Mouse (Mus musculus) neural tube, embryonic 11.5 days (tissue): ENCODE measurements around the gene 1700013F07Rik. TPM values are rescaled to one million over a fixed set of nuclear protein-coding genes. Genes with fewer than 3 reads are reported as not detected.

ENCODE experiments used
- ATAC-seq: fragments of 200-750 bp; cut with Nextera tagmentation; 2 replicates; pipeline ENCODE4 v1.8.0; 2017; ENCODE audit warnings: moderate number of reproducible peaks, mild to moderate bottlenecking, moderate TSS enrichment, moderate library complexity; ENCODE audit not compliant: insufficient read depth, low FRiP score, low TSS enrichment
- DNase-seq: peaks from one replicate; pipeline ENCODE4 v3.0.0-alpha.2; 2015; ENCODE audit warnings: low spot score
- H3K27ac ChIP-seq: fragments of 300-500 bp; sonication (generic); 2 replicates; pipeline ENCODE4 v1.5.1; 2014; ENCODE audit warnings: low read depth, mild to moderate bottlenecking, low read length
- H3K27me3 ChIP-seq: fragments of 300-500 bp; sonication (generic); 2 replicates; pipeline ENCODE4 v1.6.1; 2014; ENCODE audit warnings: mild to moderate bottlenecking, low read length, mixed read lengths; ENCODE audit not compliant: control insufficient read depth, insufficient read depth
- H3K36me3 ChIP-seq: fragments of 300-500 bp; sonication (generic); 2 replicates; pipeline ENCODE4 v1.6.1; 2014; ENCODE audit warnings: mild to moderate bottlenecking, low read length, moderate library complexity, mixed read lengths; ENCODE audit not compliant: control insufficient read depth, insufficient read depth
- H3K4me1 ChIP-seq: fragments of 300-500 bp; sonication (generic); 2 replicates; pipeline ENCODE4 v1.6.1; 2014; ENCODE audit warnings: low read length, mixed read lengths; ENCODE audit not compliant: control insufficient read depth, insufficient read depth
- H3K4me2 ChIP-seq: fragments of 300-500 bp; sonication (generic); 2 replicates; pipeline ENCODE4 v1.6.1; 2014; ENCODE audit warnings: low read depth, mild to moderate bottlenecking, moderate library complexity
- H3K4me3 ChIP-seq: fragments of 300-500 bp; sonication (generic); 2 replicates; pipeline ENCODE4 v1.5.1; 2014; ENCODE audit warnings: low read depth, low read length
- H3K9ac ChIP-seq: fragments of 300-500 bp; sonication (generic); 2 replicates; pipeline ENCODE4 v1.6.1; 2014; ENCODE audit warnings: mild to moderate bottlenecking, low read length
- H3K9me3 ChIP-seq: fragments of 300-500 bp; sonication (generic); 2 replicates; pipeline ENCODE4 v1.6.1; 2016; ENCODE audit warnings: low read length; ENCODE audit not compliant: control insufficient read depth
- WGBS: fragments of 180-500 bp; shearing (Covaris S2); extraction: QIAGEN DNeasy Blood & Tissue Kit; methylation state at CpG from one replicate; pipeline ENCODE4 v1.1.7; 2014; 5-methylcytosine and 5-hydroxymethylcytosine counted together
- microRNA-seq: library from miRNA; unstranded; fragments of <30 nt; microRNA quantifications from one replicate; pipeline ENCODE4, GENCODE M21; 2016
- polyA plus RNA-seq: library from polyadenylated mRNA; unstranded; fragments of >200 nt; fragmentation: Nextera tagmentation; extraction: Ambion mirVana; gene quantifications from 2 replicates; pipeline ENCODE4 v1.2.1, GENCODE M21; 2014

1700013F07Rik gene
- polyA plus RNA-seq, 1 experiment from 2014 or later: not detected

GRCm38 (mm10) chr3:108584580-108584979 lies 50.6 kb downstream of the 1700013F07Rik start:
- no peaks in the 10 kb centered on the region for H3K4me1 ChIP-seq
- no peak for ATAC-seq
- H3K9ac ChIP-seq: no peak overlapping the region
- H3K27me3 ChIP-seq: no peaks in the 10 kb centered on the region
- no peak overlapping the region for H3K4me2 ChIP-seq
- no peak overlapping the region for H3K27ac ChIP-seq
- DNase-seq: no peak
- 85% methylated on average over 4 of the region's 4 CpGs for WGBS
- H3K4me3 ChIP-seq: no peak overlapping the region
- H3K9me3 ChIP-seq: no peaks in the 10 kb centered on the region
- no peaks in the 10 kb centered on the region for H3K36me3 ChIP-seq

- 22% methylated on average over 2 of the region's 2 CpGs for WGBS
- Histone ChIP-seq H3K27me3 (no peaks in the 10 kb centered on the region), H3K4me3 (no peak overlapping the region), H3K4me1 (peaks cover 3% of the 10 kb centered on the region; the same call in 1 of the 2 replicates), H3K9me3 (no peaks in the 10 kb centered on the region), H3K9ac (no peak overlapping the region), H3K36me3 (no peaks in the 10 kb centered on the region), H3K4me2 (no peak overlapping the region), H3K27ac (no peak overlapping the region)
- DNase-seq (no peak), ATAC-seq (no peak)
These were observed 54.5 kb downstream of the 1700013F07Rik start for GRCm38 (mm10) chr3:108588446-108588845.

GRCm38 (mm10) chr3:108590786-108591529 lies 57.0 kb downstream of the 1700013F07Rik start, which contains the start of gene Wdr47:
Gene Wdr47 (plus strand): TSS chr3:108591279.
- H3K27ac ChIP-seq: peak within 1 kb of the TSS; percentile 89
- peaks cover 3% of the 10 kb centered on the region; the same call in 1 of the 2 replicates for H3K4me1 ChIP-seq
- no peaks in the 10 kb centered on the region for H3K36me3 ChIP-seq
- peak within 1 kb of the TSS; percentile 76 for H3K4me2 ChIP-seq
- 6% methylated on average over 42 of the region's 44 CpGs for WGBS
- DNase-seq: peak; percentile 97
- H3K9ac ChIP-seq: peak within 1 kb of the TSS; percentile 75
- H3K9me3 ChIP-seq: no peaks in the 10 kb centered on the region
- peak within 1 kb of the TSS; percentile 95 for H3K4me3 ChIP-seq
- no peaks in the 10 kb centered on the region for H3K27me3 ChIP-seq
- peak; percentile 99 for ATAC-seq

GRCm38 (mm10) chr3:108591530-108592522 lies 57.9 kb downstream of the 1700013F07Rik start:
- Histone ChIP-seq H3K36me3 (no peaks in the 10 kb centered on the region), H3K4me2 (peak overlapping the region; percentile 76), H3K4me3 (peak overlapping the region; percentile 95), H3K9me3 (no peaks in the 10 kb centered on the region), H3K27ac (peak overlapping the region; percentile 89), H3K9ac (peak overlapping the region; percentile 75), H3K4me1 (peaks cover 3% of the 10 kb centered on the region; the same call in 1 of the 2 replicates), H3K27me3 (no peaks in the 10 kb centered on the region)
- ATAC-seq: peak; percentile 79
- WGBS: 0% methylated on average over 61 of the region's 61 CpGs
- peak; percentile 54 for DNase-seq

Small RNA genes within 50 kb of the gene (microRNA-seq; reads per million reads assigned to microRNA genes)
- gene Gm22860: not detected

Other genes with a start within 250 kb of the 1700013F07Rik start
- 0.19 and 0.31 TPM in 2 replicates for gene Mybphl, start 169.2 kb upstream of the 1700013F07Rik start, polyA plus RNA-seq
- gene Psrc1, start 150.3 kb upstream of the 1700013F07Rik start, polyA plus RNA-seq: 52.0 and 54.0 TPM in 2 replicates
- 65.2 and 65.5 TPM in 2 replicates for gene Celsr2, start 118.6 kb upstream of the 1700013F07Rik start, polyA plus RNA-seq
- gene Sars, start 88.9 kb upstream of the 1700013F07Rik start, polyA plus RNA-seq: 214 and 216 TPM in 2 replicates
- gene 5330417C22Rik, start 2.4 kb downstream of the 1700013F07Rik start, polyA plus RNA-seq: 1.4 and 1.8 TPM in 2 replicates
- 55.4 and 56.6 TPM in 2 replicates for gene Tmem167b, start 28.3 kb downstream of the 1700013F07Rik start, polyA plus RNA-seq
- 70.7 and 74.8 TPM in 2 replicates for gene Taf13, start 37.5 kb downstream of the 1700013F07Rik start, polyA plus RNA-seq
- 50.1 and 54.6 TPM in 2 replicates for gene Wdr47, start 57.1 kb downstream of the 1700013F07Rik start, polyA plus RNA-seq
- gene Clcc1, start 119.8 kb downstream of the 1700013F07Rik start, polyA plus RNA-seq: 49.2 and 53.6 TPM in 2 replicates
- gene Gpsm2, start 188.2 kb downstream of the 1700013F07Rik start, polyA plus RNA-seq: 101 and 109 TPM in 2 replicates
- 0.08 and 0.15 TPM in 2 replicates for gene Aknad1, start 205.5 kb downstream of the 1700013F07Rik start, polyA plus RNA-seq